Mouse (Mus musculus) olfactory bulb, adult 2 months (tissue): Measurements from ENCODE around the gene Gm867. TPM values are rescaled to one million over a fixed set of nuclear protein-coding genes. Genes with fewer than 3 reads are reported as not detected.

Source experiments
- H3K27ac ChIP-seq: fragments of 200-500 bp; 2 replicates; pipeline ENCODE4 v1.5.1; 2012; ENCODE audit warnings: low read depth, low read length; ENCODE audit not compliant: insufficient read depth
- H3K4me1 ChIP-seq: fragments of 200-500 bp; 2 replicates; pipeline ENCODE4 v1.6.1; 2012; ENCODE audit warnings: low read length; ENCODE audit not compliant: control insufficient read depth, insufficient read depth
- H3K4me3 ChIP-seq: fragments of 200-500 bp; 2 replicates; pipeline ENCODE4 v1.5.1; 2012; ENCODE audit warnings: mild to moderate bottlenecking, low read depth, low read length, moderate library complexity; ENCODE audit not compliant: insufficient read depth
- POLR2A ChIP-seq: fragments of 200-500 bp; IDR thresholded peaks from 2 replicates; pipeline ENCODE4 v1.6.1; 2012; ENCODE audit warnings: mild to moderate bottlenecking, low read depth, low read length, moderate library complexity; ENCODE audit not compliant: insufficient read depth
- WGBS: fragments of 180-500 bp; shearing (Covaris S2); methylation state at CpG from one replicate; pipeline ENCODE4 v1.1.7; 2018; 5-methylcytosine and 5-hydroxymethylcytosine counted together
- polyA plus RNA-seq: library from polyadenylated mRNA; stranded (reverse); fragments of >200 nt; gene quantifications from 2 replicates; pipeline ENCODE4 v1.2.4, GENCODE M21; 2012; ENCODE audit warnings: low replicate concordance; ENCODE audit not compliant: missing spikeins, insufficient read depth, insufficient read length

Gm867 gene
- polyA plus RNA-seq, 1 experiment: not detected

DNA sequence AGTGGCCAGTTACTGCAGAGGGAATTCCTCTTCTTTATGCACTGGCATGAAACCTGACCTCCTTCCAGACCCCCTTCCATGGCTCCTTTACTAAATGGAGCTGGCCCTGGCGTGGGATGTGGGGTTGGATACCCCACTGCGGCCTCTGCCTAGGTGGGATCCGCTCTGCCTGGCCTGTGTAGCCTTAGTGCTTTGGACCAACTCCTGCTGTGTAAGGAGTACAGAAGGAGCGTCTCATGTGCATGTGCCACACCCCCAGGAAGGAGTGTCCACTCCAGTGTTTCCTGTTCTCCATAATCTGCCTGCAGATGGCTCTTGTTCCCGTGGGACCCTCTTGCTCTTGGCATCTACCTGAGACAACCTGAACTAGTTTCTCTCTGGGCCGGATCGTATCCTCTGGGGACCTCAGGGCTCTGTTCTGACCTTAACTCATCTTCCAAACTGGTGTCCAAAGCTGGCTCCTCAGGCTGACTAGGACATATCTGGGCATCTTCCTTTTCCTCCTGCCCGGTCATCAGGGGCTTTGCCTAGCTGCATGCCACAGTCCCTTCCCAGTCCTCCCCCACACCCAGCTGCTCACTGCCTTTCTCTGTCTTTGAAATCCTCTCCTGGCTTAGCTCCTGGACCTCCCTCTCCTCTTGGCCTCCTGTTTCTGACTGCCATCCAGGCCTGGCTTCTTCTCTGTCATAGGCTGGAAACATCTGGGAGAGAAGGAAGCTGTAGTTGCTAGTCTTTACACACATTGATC is 50.9 kb downstream of the Gm867 start:
- peaks cover 7% of the 10 kb centered on the region for H3K4me1 ChIP-seq
- no peak for TF ChIP-seq POLR2A
- 64% methylated on average over 8 of the region's 8 CpGs for WGBS
- no peak overlapping the region for H3K27ac ChIP-seq
- H3K4me3 ChIP-seq: no peak overlapping the region

Other genes starting within 250 kb of the Gm867 start
- gene Cabin1, start 176.3 kb downstream of the Gm867 start, polyA plus RNA-seq: not detected in 2 replicates
- gene Ddt, start 167.3 kb downstream of the Gm867 start, polyA plus RNA-seq: not detected in 2 replicates
- gene Gm20441, start 159.7 kb downstream of the Gm867 start, polyA plus RNA-seq: not detected in 2 replicates
- not detected in 2 replicates for gene Gstt3, start 159.3 kb downstream of the Gm867 start, polyA plus RNA-seq
- gene Gstt1, start 142.1 kb downstream of the Gm867 start, polyA plus RNA-seq: not detected in 2 replicates
- not detected in 2 replicates for gene Gstt4, start 118.1 kb downstream of the Gm867 start, polyA plus RNA-seq
- gene Gstt2, start 103.2 kb downstream of the Gm867 start, polyA plus RNA-seq: not detected in 2 replicates
- gene Mif, start 80.4 kb downstream of the Gm867 start, polyA plus RNA-seq: not detected in 2 replicates
- gene Derl3, start 47.3 kb downstream of the Gm867 start, polyA plus RNA-seq: not detected in 2 replicates
- not detected in 2 replicates for gene Smarcb1, start 19.1 kb downstream of the Gm867 start, polyA plus RNA-seq
- gene Chchd10, start 7.5 kb downstream of the Gm867 start, polyA plus RNA-seq: not detected in 2 replicates
- not detected in 2 replicates for gene Mmp11, start 4.2 kb downstream of the Gm867 start, polyA plus RNA-seq
- gene Vpreb3, start 2.4 kb upstream of the Gm867 start, polyA plus RNA-seq: not detected in 2 replicates
- not detected in 2 replicates for gene Gm5134, start 13.8 kb upstream of the Gm867 start, polyA plus RNA-seq
- gene Zfp280b, start 92.0 kb upstream of the Gm867 start, polyA plus RNA-seq: not detected in 2 replicates
- gene Slc5a4b, start 170.3 kb upstream of the Gm867 start, polyA plus RNA-seq: not detected in 2 replicates
- gene Slc5a4a, start 206.8 kb upstream of the Gm867 start, polyA plus RNA-seq: not detected in 2 replicates